Comparison of ENCODE assay signal across 23 mouse cellular contexts in genomic region chr14:97694238-97694637, GRCm38 (mm10).
DNase-seq lines count a peak whose midpoint lies in the region; ATAC-seq and TF ChIP-seq lines count a peak whose summit lies in the region.
"Had no signal": no experiment of that assay in that cellular context is flagged by ENCODE, and none has a peak within 500 bp of the region (broad histone marks: within the 10 kb centered on the region; RNA-seq: fewer than 3 reads in every experiment).

No protein-coding gene starts in this region.

- TF ChIP-seq CTCF in MEL (IDR thresholded peaks at IDR 0.05 in 2 of 3, conservative IDR thresholded peaks at IDR 0.05 in 1 of 3; ENCODE audit: control insufficient read depth in 1 of 3, insufficient read depth in 1 of 3, low read depth in 2 of 3, low read length in 3 of 3, poor library complexity in 1 of 3, severe bottlenecking in 1 of 3), result no peak

- no peak for TF ChIP-seq POLR2A in MEL (IDR thresholded peaks at IDR 0.05; ENCODE audit: control insufficient read depth in 1 of 2, insufficient read depth in 1 of 2, low read depth in 1 of 2, low read length in 2 of 2, poor library complexity in 1 of 2)

- no peak overlapping the region for H3K4me3 ChIP-seq in hindbrain, embryonic 10.5 days
- H3K4me3 ChIP-seq in hindbrain, embryonic 12.5 days, result no peak overlapping the region
- H3K4me3 ChIP-seq in MEL (ENCODE audit: control insufficient read depth in 1 of 2, insufficient read depth in 1 of 2, low read depth in 2 of 2, low read length in 2 of 2), result no peak overlapping the region

- H3K79me2 ChIP-seq in MEL (ENCODE audit: control insufficient read depth, insufficient read depth, low read length, poor library complexity), result no peaks in the 10 kb centered on the region

- DNase-seq in hindbrain, embryonic 10.5 days (ENCODE audit: low spot score), result no peak
- peak; percentile 53 for DNase-seq in MEL (ENCODE audit: low read depth, low spot score)
- no peak for DNase-seq in left cerebral cortex, adult 8-10 months (ENCODE audit: low spot score in 2 of 2)
- DNase-seq in natural killer cell, adult 2 months (ENCODE audit: low spot score in 2 of 2), result no peak
- DNase-seq in yolk sac, embryonic 10.5 days (ENCODE audit: low spot score), result no peak
- DNase-seq: adrenal gland, adult 2 months; adrenal gland, adult 8-10 months; adrenal gland, postnatal 10 days; adrenal gland, postnatal 14 days; adrenal gland, postnatal 25 days; adrenal gland, postnatal 36 days; B cell, adult 2 months; cerebellum, adult 11 months; cerebellum, adult 11-12 months; cerebellum, adult 18-20 months had no signal

- H3K9ac ChIP-seq in hindbrain, embryonic 12.5 days, result no peak overlapping the region
- H3K9ac ChIP-seq in MEL (ENCODE audit: control insufficient read depth, low read depth, low read length, poor library complexity, severe bottlenecking), result no peak overlapping the region

- no peak for TF ChIP-seq RAD21 in MEL (IDR thresholded peaks at IDR 0.05; ENCODE audit: low read depth, low read length)

- no peak for ATAC-seq in hindbrain, embryonic 12.5 days (ENCODE audit: low FRiP score)
- ATAC-seq in megakaryocyte progenitor cell, adult 5-6 weeks (replicated peaks; ENCODE audit: poor library complexity), result peak; percentile 48; the same call in 1 of the 2 replicates
- ATAC-seq in megakaryocyte-erythroid progenitor cell, adult 5-6 weeks (replicated peaks; ENCODE audit: low FRiP score, low TSS enrichment, poor library complexity, severe bottlenecking), result peak; percentile 78
- ATAC-seq: activated CD4-positive, CD25-positive, alpha-beta regulatory T cell, adult 4 months; CD4-positive, CD25-positive, alpha-beta regulatory T cell, adult 4 months; Patski had no signal

- H3K27me3 ChIP-seq in hindbrain, embryonic 10.5 days (ENCODE audit: insufficient read depth, poor library complexity, severe bottlenecking), result no peaks in the 10 kb centered on the region
- no peaks in the 10 kb centered on the region for H3K27me3 ChIP-seq in hindbrain, embryonic 12.5 days
- no peaks in the 10 kb centered on the region for H3K27me3 ChIP-seq in MEL (ENCODE audit: control insufficient read depth in 1 of 2, insufficient read depth in 2 of 2, low read length in 2 of 2)
- H3K27me3 ChIP-seq: CH12.LX, Patski had no signal

- no peak overlapping the region for H3K4me2 ChIP-seq in hindbrain, embryonic 12.5 days (replicated peaks)

- H3K4me1 ChIP-seq in hindbrain, embryonic 10.5 days (replicated peaks), result no peaks in the 10 kb centered on the region
- no peaks in the 10 kb centered on the region for H3K4me1 ChIP-seq in hindbrain, embryonic 12.5 days
- H3K4me1 ChIP-seq in MEL (ENCODE audit: control insufficient read depth in 1 of 2, insufficient read depth in 2 of 2, low read length in 2 of 2), result peaks cover 6 to 7% of the 10 kb centered on the region in 2 experiments

- H3K9me3 ChIP-seq in hindbrain, embryonic 10.5 days, result 0 out of 2 replicates have a peak, but pooled peaks cover 5% of the 10 kb centered on the region
- H3K9me3 ChIP-seq in hindbrain, embryonic 12.5 days (replicated peaks), result no peaks in the 10 kb centered on the region
- H3K9me3 ChIP-seq in MEL (replicated peaks; ENCODE audit: insufficient read depth, low read length), result no peaks in the 10 kb centered on the region

- peak; percentile 90 for TF ChIP-seq EP300 in MEL (IDR thresholded peaks at IDR 0.05; ENCODE audit: low read depth in 1 of 2, low read length in 2 of 2)

- H3K27ac ChIP-seq in hindbrain, embryonic 10.5 days, result peak overlapping the region; percentile 35; the same call in 1 of the 2 replicates
- H3K27ac ChIP-seq in hindbrain, embryonic 12.5 days, result no peak overlapping the region
- no peak overlapping the region for H3K27ac ChIP-seq in MEL (ENCODE audit: control insufficient read depth, low read depth, low read length)

- 100% methylated on average over 1 of the region's 1 CpGs for WGBS in hindbrain, embryonic 10.5 days
- WGBS in hindbrain, embryonic 12.5 days, result 100% methylated on average over 1 of the region's 1 CpGs

- no peaks in the 10 kb centered on the region for H3K36me3 ChIP-seq in hindbrain, embryonic 10.5 days
- H3K36me3 ChIP-seq in hindbrain, embryonic 12.5 days, result no peaks in the 10 kb centered on the region
- H3K36me3 ChIP-seq in MEL (ENCODE audit: control insufficient read depth in 1 of 2, insufficient read depth in 2 of 2, low read length in 2 of 2), result peaks cover 0 to 12% of the 10 kb centered on the region in 2 experiments; a peak in 2 of 4 replicates
- H3K36me3 ChIP-seq: G1E had no signal

TF ChIP-seq in MEL, 35 proteins besides CTCF, POLR2A, EP300 and RAD21:
- TF ChIP-seq BHLHE40 (IDR thresholded peaks at IDR 0.05; ENCODE audit: borderline replicate concordance, low read depth, low read length) (no peak; the same call in 1 of the 2 replicates), UBTF (IDR thresholded peaks at IDR 0.05; ENCODE audit: borderline replicate concordance, insufficient read depth, low read depth, low read length) (no peak), GATA1 (IDR thresholded peaks at IDR 0.05; ENCODE audit: low read depth, low read length) (peak; percentile 86), TCF12 (IDR thresholded peaks at IDR 0.05; ENCODE audit: low read depth, low read length) (peak; percentile 95), ZKSCAN1 (IDR thresholded peaks at IDR 0.05; ENCODE audit: low read depth, low read length) (no peak), TBP (IDR thresholded peaks at IDR 0.05; ENCODE audit: low read depth, low read length) (no peak), USF2 (IDR thresholded peaks at IDR 0.05; ENCODE audit: borderline replicate concordance in 1 of 2, insufficient read depth in 1 of 2, low read depth in 1 of 2, low read length in 2 of 2) (no peak), ETS1 (IDR thresholded peaks at IDR 0.05; ENCODE audit: low read depth, low read length) (peak; percentile 52), MAZ (IDR thresholded peaks at IDR 0.05; ENCODE audit: low read depth, low read length) (no peak), ZNF384 (IDR thresholded peaks at IDR 0.05; ENCODE audit: low read depth, low read length) (no peak), POLR2AphosphoS2 (IDR thresholded peaks at IDR 0.05; ENCODE audit: low read length) (no peak), ZC3H11A (IDR thresholded peaks at IDR 0.05; ENCODE audit: low read depth, low read length) (no peak), MEF2A (IDR thresholded peaks at IDR 0.05; ENCODE audit: extremely low read depth, insufficient replicate concordance, low read depth, low read length, poor library complexity, severe bottlenecking) (no peak), MAFK (IDR thresholded peaks at IDR 0.05; ENCODE audit: borderline replicate concordance, low read depth, low read length) (no peak), E2F4 (IDR thresholded peaks at IDR 0.05; ENCODE audit: borderline replicate concordance, low read depth, low read length) (no peak), SMC3 (IDR thresholded peaks at IDR 0.05; ENCODE audit: low read depth, low read length) (no peak), NELFE (IDR thresholded peaks at IDR 0.05; ENCODE audit: low read depth, low read length) (no peak), MYC (IDR thresholded peaks at IDR 0.05; ENCODE audit: low read depth, low read length) (no peak), CHD1 (IDR thresholded peaks at IDR 0.05; ENCODE audit: low read depth, low read length) (no peak), POLR2AphosphoS5 (IDR thresholded peaks at IDR 0.05; ENCODE audit: borderline replicate concordance, low read depth, low read length) (no peak), MAX (IDR thresholded peaks at IDR 0.05; ENCODE audit: low read length) (no peak), USF1 (IDR thresholded peaks at IDR 0.05; ENCODE audit: low read depth, low read length) (no peak), CHD2 (IDR thresholded peaks at IDR 0.05; ENCODE audit: low read length) (no peak), GABPA (IDR thresholded peaks at IDR 0.05; ENCODE audit: low read depth, low read length) (no peak), RCOR1 (IDR thresholded peaks at IDR 0.05; ENCODE audit: low read depth, low read length) (peak; percentile 73), JUND (IDR thresholded peaks at IDR 0.05; ENCODE audit: low read depth, low read length) (no peak), MXI1 (IDR thresholded peaks at IDR 0.05; ENCODE audit: low read depth, low read length) (no peak), MYB (IDR thresholded peaks at IDR 0.05; ENCODE audit: low read depth, low read length) (no peak), TAL1 (IDR thresholded peaks at IDR 0.05; ENCODE audit: low read length) (peak; percentile 46), ELF1 (IDR thresholded peaks at IDR 0.05; ENCODE audit: low read depth, low read length) (no peak), SIN3A (IDR thresholded peaks at IDR 0.05; ENCODE audit: low read length) (no peak), ZMIZ1 (IDR thresholded peaks at IDR 0.05; ENCODE audit: low read depth, low read length) (no peak), KAT2A (conservative IDR thresholded peaks at IDR 0.05; ENCODE audit: low read depth, low read length) (no peak), HCFC1 (IDR thresholded peaks at IDR 0.05; ENCODE audit: low read depth, low read length) (no peak), NRF1 (IDR thresholded peaks at IDR 0.05; ENCODE audit: insufficient read depth, low read depth, low read length, poor library complexity, severe bottlenecking) (no peak)
